Mouse (Mus musculus) c-Kit-positive CD71-positive TER-119-positive erythroid progenitor cells, embryonic 14.5 days (primary cell): ENCODE measurements around the gene Ncor2.

Experiments
- DNase-seq: peaks from one replicate; pipeline ENCODE4 v3.0.0-alpha.2; 2013; ENCODE audit warnings: low spot score

Gene Ncor2

DNA sequence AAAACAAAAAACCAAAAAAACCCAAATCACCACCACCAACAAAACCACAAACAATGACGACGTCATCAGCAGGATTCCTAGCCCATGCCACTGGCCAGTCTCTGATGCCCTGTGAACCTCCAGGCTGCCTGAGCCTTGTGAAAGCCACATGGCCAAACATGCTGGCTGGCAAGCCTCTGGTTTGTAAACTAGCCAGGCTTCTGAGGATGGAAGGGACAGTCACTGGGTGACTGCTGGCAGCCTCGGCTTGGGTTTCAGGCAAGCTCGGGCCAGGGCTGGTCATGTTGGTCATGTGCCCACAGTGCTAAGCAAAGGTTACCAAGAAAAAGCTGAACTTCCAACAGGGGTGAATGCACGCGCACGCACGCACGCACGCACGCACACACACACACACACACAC lies 157.7 kb downstream of the Ncor2 start:
- no peak for DNase-seq

DNA sequence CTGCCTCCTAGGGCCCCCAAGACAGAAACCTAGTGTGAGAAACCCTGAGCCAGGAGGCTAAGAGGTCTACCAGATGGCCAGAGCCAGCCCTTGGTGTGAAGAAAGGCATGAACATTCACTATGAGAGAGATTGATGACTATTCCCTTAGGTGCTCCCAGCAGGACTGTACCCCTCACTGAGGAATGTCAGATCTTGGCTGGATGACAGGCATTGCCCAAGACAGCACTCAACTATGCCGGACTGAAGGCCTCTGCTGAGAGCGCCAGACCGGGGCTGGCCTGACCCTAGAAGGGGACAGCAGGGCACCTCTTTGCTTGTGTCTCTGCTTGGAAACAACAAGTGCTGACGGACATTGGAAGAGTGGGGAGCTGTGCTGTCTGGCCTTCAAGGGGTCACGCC lies 159.9 kb downstream of the Ncor2 start:
- DNase-seq: no peak

DNA sequence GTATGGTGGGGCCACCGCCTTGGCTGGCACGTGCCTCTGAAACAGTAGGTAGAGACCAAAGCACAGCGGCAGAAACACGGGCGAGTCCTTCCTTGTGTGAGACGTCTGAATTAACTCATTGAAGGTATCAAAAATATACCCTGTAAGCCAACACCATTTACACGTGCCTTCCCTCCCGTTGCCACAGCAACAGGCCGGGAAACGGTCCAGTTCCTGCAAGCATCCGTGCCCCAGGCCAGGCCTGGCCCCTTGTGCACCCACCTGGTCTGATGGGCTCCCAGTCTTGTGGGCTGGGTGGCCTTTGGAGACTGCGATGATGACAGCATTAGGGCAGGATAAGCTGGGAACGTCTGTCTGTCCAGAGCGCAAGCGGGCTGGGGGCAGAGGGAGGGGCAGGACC lies 161.7 kb downstream of the Ncor2 start:
- DNase-seq: no peak

GRCm38 (mm10) chr5:125016421-125017242 lies 162.4 kb downstream of the Ncor2 start:
- DNase-seq: no peak

DNA sequence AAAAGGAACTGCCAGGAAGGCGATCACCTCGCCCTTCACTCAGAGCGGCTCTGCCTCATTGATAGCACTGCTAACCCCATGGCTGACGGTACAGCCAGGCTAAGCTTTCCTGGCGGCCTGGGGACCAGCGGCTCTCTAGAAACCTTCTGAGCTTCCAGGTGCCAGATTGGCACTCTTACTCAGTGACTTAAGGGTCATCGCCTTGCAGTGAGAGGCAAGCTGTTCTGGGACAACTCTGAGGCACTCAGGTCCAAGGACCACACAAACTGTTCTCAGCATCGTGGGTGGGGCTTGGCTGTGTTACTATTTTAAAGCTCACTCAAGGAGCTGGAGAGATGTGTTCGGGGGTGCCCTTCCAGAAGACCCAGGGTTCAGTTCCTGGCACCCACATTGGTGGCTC lies 163.4 kb downstream of the Ncor2 start:
- no peak for DNase-seq

GRCm38 (mm10) chr5:125015066-125015465 lies 164.0 kb downstream of the Ncor2 start:
- DNase-seq: no peak

DNA sequence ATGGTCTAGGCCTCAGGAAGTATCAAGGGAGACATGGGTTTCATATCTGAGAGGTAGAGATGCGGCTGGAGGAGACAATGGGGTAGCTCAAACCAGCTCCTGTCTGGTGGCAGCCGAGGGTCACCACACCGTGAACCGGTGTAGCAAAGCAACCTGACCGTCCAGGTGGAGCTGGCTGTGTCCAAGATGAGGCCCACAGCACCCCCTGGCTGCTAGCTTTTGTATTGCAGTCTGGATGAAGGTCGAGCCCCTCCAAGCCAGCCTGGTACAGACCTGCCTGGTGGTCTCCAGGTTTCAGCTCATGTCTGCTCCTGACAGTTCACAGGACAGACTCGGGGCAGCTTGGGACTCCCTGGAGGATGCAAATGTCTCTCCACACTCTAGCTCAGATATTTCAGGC lies 164.5 kb downstream of the Ncor2 start:
- DNase-seq: peak; percentile 23

DNA sequence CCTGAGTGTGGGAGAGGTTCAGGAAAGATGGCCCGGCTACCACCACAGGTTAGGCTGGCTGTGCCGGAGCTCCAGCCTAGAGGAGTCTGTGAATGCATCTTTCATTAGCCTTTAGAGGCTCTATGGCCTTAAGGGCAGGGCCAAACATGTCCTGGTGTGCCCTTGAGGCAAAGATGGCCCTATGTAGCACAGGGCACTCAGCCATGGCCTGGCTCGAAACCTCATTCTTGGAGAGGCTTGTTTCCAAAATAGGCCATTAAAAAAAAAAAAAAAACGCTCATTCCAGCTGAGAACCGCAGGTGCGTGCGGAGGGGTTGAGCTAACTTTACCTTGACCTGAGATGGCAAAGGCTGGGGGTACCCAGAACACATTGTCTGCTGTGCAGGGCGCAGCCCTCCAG lies 167.4 kb downstream of the Ncor2 start:
- no peak for DNase-seq

DNA sequence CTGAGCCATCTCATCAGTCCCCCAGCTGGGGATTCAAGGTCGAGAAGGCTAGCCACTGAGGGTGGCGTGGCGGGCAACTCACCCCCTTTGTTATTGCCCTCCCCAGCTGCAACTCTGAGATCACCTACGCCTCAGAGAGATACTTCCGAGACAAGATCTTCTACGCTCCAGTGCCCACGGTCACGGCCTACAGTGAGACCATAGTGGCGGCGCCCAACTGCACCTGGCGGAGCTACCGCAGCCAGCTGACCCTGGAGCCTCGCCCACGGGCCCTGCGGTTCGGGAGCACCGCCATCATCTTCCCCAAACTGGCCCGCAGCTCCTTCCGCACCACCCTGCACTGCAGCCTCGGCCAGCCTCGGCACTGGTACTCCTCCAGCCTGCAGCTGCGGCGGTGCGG lies 167.9 kb downstream of the Ncor2 start:
- no peak for DNase-seq

- no peak for DNase-seq
Observed at GRCm38 (mm10) chr5:125006896-125007295, 172.1 kb downstream of the Ncor2 start.

DNA sequence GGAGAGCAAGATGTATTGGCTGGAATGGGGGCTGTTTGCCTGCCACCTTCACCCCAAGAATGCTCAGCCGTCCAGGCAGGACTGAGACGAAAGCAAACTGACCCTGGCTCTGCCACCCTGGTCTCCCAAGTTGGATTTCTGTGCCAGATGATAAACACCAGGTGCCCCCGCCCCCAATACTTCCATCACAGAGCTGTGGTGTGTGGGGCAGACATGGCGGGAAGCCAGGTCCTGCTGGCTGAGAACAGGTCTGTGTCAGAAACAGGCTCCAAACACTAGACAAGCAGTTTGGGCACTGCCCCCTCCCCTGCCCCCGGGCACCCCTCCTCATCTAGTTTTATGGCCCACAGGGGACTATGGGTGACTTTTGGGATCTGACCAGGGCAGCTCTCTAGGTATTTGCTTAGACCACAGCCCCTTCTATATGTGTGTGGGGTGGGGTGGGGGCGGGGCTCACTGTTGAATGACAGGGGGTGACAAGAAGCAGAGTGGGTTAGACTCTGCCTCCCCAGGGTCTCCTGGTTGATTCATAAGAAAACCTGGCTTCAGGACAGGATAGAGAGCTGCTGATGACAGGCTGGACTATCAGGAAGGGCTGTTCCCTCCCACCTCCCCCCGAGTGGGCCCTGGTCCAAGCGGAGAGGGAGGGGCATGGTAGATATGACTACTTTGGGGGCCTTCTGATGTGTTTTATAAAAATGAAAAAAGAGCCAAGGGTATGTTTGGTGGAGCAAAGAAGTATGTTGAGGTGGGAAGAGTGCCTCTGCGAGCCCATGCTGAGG lies 173.0 kb downstream of the Ncor2 start:
- no peak for DNase-seq

- DNase-seq: no peak
Observed at GRCm38 (mm10) chr5:125003873-125004255, 175.2 kb downstream of the Ncor2 start.

GRCm38 (mm10) chr5:125002969-125003872 lies 175.8 kb downstream of the Ncor2 start, which contains the start of gene Rflna:
Gene Rflna, plus strand, starts transcription at chr5:125003221.
- DNase-seq: no peak

DNA sequence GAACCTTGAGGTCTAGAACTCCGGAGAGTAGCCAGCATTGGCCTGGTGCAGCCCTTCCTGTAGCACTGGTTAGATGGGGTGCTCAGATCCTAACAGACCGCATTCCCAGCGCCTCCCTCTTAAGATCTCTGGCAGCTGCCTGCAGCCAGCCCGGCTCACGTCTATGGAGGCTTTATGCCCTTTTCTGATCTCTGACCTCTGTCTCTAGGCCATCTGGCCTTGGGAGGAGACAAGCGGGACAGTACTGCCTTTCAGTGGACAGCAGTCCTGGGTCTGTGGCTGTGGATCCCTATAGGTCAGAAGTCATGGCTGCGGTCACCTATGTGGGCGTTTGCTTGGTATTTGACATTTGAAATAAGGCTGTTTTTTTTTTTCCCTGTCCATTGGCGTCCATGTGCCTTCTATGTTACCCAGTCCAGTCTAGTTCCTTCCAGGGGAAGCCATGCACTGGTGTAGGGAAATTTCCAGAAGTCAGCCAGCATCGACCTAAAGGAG lies 178.2 kb downstream of the Ncor2 start:
- no peak for DNase-seq

GRCm38 (mm10) chr5:124997913-124998312 lies 181.1 kb downstream of the Ncor2 start:
- no peak for DNase-seq

GRCm38 (mm10) chr5:124996816-124997215 lies 182.2 kb downstream of the Ncor2 start:
- DNase-seq: no peak

DNA sequence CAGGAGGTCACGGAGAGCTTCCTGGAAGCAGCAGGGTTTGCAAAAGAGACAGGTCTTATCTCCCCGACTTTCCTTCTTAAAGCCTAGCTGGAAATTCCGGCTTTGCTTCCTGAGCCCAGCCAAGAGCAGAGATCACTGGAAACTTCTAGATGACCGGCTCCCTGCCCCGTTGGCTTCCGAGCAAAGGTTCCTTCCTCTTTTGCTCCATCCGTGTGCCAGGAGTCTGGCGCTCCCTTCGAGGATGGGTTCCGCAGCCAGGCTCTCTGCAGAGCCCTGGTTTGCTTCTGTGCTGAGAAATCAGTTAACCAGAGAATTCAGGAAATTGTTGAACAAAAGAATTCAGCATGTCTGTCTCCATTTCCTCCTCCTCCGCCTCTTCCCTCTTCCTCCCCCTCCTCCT lies 186.1 kb downstream of the Ncor2 start:
- DNase-seq: no peak

GRCm38 (mm10) chr5:124992323-124992722 lies 186.7 kb downstream of the Ncor2 start:
- DNase-seq: no peak

GRCm38 (mm10) chr5:124989724-124990123 lies 189.3 kb downstream of the Ncor2 start:
- no peak for DNase-seq

- no peak for DNase-seq
Observed at GRCm38 (mm10) chr5:124986656-124987055, 192.4 kb downstream of the Ncor2 start.

DNA sequence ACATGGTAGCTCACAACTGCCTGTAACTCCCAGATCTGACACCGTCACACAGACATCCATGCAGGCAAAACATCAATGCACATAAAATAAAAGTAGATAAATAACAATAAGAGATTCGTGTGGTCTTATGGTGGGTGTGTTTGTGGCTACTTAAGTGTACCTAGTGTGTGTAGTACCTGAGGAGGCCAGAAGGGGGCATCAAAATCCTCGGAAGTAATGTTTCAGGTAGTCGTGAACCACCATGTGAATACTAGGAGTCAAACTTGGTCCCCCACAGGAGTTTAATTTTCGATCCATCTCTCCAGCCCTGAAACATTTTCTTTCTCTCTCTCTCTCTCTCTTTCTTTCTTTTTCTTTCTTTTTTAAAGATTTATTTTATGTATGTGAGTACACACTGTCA lies 192.8 kb downstream of the Ncor2 start:
- DNase-seq: peak; percentile 19

GRCm38 (mm10) chr5:124969790-124970189 lies 209.2 kb downstream of the Ncor2 start:
- no peak for DNase-seq
